Mouse (Mus musculus) embryo, embryonic 10.5 days (tissue): ENCODE measurements at regions not wholly inside any gene's neighbourhood (a gene's known extent, or its start where the extent isn't known, plus 50 kb on each side); places are given as distances from the start of the nearest gene placed in this dataset.

Experiments
- DNase-seq: peaks from one replicate; pipeline ENCODE4 v3.0.0-alpha.2; 2015; ENCODE audit warnings: low spot score

DNA sequence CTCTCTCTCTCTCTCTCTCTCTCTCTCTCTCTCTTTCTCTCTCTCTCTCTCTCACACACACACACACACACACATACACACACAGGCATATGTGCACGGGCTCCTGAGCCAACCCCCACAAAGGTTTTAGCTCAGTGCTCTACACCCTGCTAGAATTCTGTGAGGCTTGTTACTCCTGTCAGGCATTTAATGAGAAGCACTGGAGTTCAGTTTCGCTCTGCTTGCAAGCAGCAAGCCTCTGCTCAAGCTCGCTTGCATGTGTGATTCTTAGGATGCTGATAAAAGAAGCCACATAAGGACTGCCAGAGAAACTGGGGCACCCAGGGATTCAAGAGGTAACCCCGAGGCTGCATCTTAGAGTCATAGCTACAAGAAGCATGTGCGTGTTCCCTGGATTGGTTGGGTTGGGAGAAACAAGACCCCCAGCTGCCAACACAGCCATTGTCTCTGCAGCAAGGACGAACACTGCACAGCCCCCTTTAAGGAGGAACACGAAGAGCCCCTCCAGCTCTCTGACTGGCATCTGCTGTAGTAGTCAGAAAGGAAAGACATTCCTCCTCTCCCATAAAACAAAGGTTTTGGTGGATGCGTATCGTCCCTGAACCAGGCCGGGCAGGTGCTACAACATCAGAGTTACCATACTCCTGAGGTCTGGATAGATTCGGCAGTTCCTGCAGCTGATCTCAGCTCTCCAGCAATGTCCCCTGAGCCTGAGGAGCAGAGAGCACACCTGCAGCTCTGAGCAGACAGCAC lies 62.4 kb upstream of the Cdh4 start:
- DNase-seq = no peak

DNA sequence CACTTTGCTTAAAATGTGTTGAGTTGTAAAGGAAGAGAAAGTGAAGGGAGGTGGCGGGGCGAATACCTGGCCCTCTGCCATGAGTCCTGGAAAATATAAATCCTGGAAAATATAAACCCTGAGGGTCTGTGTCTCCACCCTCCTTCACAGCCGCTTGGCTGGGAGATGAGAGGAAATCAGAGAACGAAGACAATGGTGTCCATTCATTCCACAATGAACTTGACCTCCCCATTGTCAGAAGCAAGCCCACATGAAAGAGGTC lies 61.9 kb upstream of the Cdh4 start:
- DNase-seq = no peak

DNA sequence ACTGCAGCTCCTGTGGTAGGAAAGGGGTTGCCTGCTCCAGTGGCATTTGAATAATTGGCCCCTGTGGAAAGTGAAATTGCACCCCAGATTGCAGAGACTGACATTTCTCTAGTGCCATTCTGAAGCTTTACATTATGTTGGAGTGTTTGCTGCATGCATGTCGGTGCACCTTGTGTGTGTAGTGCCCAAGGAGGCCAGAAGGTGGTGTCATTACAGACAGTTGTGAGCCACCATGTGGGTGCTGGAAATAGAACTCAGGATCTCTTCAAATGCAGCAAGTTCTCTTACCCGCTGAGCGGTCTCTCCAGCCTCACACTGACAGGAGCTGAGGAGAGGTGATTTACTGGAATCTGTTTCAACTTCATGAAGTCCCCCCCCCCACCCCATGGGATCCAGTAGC lies 60.3 kb upstream of the Cdh4 start:
- DNase-seq = no peak

DNA sequence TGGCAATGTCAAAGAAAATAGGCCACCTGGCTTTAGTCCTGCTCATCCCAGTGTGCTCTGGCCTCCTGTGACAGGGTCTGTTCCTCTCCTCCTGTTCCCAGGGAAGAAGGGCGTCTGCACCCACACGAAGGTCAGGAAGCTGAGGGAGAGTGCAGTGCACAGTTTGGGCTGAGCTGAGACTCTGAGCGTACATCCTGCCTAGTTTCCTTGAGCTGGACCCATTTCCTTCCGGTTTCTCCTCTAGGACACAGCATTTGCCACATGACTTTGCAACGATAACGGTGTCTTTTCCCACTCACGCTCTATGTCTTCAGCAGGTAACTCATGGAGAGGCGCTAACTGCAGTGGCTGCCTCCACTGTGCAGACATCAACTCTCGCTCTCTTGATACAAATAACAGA lies 59.6 kb upstream of the Cdh4 start:
- DNase-seq = no peak

DNA sequence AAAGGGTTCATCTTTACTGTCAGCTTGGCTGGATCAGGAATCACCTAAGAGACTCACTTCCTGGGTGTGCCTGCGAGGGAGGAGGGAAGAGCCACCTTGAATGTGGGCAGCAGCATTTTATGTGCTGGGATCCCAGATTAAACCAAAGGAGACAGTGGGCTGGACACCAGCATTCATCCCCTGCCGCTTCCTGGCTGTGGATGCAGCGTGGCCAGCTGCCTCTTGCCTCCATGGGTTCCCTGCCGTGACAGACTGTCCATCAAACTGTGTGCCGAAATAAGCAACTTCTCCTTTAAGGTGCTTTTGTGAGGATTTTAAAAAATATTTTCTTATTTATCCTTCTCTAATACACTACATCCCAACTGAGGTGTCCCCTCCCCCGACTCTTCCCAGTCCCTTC lies 55.4 kb upstream of the Cdh4 start:
- DNase-seq = no peak

DNA sequence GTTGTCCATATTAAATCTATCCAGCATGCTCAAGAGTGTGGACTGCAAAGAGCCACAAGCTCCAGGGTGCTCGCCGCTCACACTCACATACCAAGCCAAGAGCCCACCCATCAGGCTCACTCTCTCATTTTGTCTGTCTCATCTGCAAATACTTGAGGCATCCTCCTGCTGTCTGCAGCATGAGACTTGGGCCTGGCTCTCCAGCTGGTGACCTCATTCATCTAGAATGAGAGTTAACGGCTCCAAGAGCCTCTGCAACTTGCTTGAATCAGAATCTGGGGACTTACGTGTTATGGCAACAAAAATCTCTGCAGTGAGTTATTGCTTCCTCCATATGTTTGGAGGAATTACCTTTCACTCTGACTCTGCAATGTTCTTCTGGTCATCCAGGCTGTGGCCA lies 51.7 kb upstream of the Cdh4 start:
- DNase-seq = no peak

DNA sequence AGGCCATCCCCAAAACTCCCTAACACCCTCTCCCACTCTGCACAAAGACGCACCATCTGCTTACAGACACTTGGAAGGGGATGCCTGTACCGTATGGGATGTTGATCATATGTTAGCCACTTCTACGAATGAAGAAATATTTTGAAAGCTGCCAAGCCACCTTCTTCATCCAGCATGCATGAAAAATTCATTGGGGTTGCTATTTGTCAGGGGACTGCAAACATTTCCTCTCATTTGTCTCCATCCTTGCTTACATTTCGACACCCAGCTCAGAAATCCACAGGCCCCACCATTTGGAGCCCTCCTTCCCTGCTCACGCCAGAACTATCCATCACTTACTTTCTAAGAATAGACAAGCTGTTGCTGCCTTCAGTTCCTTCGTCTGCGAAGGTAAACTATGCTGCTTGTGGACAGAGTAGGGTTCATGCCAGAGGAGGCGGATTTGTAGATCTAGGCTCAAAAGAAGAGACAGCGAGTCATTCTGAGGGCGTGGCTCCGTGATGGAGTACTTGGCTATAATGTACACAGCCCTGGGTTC lies 51.2 kb upstream of the Cdh4 start:
- DNase-seq = no peak
